Mouse (Mus musculus) naive thymus-derived CD4-positive, alpha-beta T cell, adult 5 months (primary cell): ENCODE measurements around the gene Stpg1. TPM values are rescaled to one million over a fixed set of nuclear protein-coding genes. Genes with fewer than 3 reads are reported as not detected.

Source experiments
- polyA plus RNA-seq: library from polyadenylated mRNA; unstranded; fragments of 100-300 nt; shearing (Covaris generic); gene quantifications from one replicate; pipeline ENCODE4 v1.2.1, GENCODE M21; 2017

Stpg1 gene
- 0.29 TPM for polyA plus RNA-seq

GRCm38 (mm10) chr4:135494521-135495396, at the start of gene Stpg1, which contains the start of gene Nipal3:
Gene Stpg1, plus strand, starts transcription at chr4:135494790.
Gene Nipal3, minus strand, starts transcription at chr4:135495038.

GRCm38 (mm10) chr4:135573251-135573808, 78.7 kb downstream of the Stpg1 start, which contains the start of gene Grhl3:
Gene Grhl3, minus strand, starts transcription at chr4:135573630.

Other genes starting within 250 kb of the Stpg1 start
- 37.7 TPM for gene Clic4, start 222.0 kb upstream of the Stpg1 start, polyA plus RNA-seq
- gene Srrm1, start 141.5 kb upstream of the Stpg1 start, polyA plus RNA-seq = 249 TPM
- 4.1 TPM for gene Ncmap, start 96.6 kb upstream of the Stpg1 start, polyA plus RNA-seq
- 81.0 TPM for gene Rcan3, start 60.9 kb upstream of the Stpg1 start, polyA plus RNA-seq
- gene Nipal3, start 248 bp downstream of the Stpg1 start, polyA plus RNA-seq = 15.3 TPM
- gene Grhl3, start 78.8 kb downstream of the Stpg1 start, polyA plus RNA-seq = not detected
- not detected for gene Ifnlr1, start 191.5 kb downstream of the Stpg1 start, polyA plus RNA-seq
- not detected for gene Il22ra1, start 233.4 kb downstream of the Stpg1 start, polyA plus RNA-seq